Mouse (Mus musculus): ENCODE measurements at regions not wholly inside any gene's neighbourhood (a gene's known extent, or its start where the extent isn't known, plus 50 kb on each side); places are given as distances from the start of the nearest gene placed in this dataset.

DNA sequence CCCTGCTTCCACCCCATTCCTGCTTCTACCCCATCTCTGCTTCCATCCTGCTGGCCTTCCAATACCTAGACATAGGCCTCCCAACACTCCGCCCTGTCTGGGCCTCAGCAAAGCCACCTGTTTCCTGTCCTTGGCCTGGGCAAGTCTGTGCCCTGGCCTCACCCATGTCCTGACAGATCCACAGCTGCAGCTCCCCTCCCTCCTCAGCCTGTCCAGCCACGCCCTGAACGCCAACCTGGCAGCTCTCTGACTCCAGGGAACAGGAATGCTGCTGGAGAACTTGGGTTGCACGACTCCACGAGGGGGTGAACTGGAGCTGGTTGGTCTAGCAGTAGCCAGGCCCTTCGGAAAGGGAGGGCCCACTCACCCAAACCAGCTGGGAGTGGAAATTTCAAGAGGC lies 966.1 kb downstream of the 4930447A16Rik start:
- H3K27ac ChIP-seq (ENCODE audit: control insufficient read depth, insufficient read depth, low read depth, low read length): no peak overlapping the region
- no peaks in the 10 kb centered on the region for H3K27me3 ChIP-seq (ENCODE audit: control insufficient read depth, insufficient read depth, low read length)
- TF ChIP-seq CTCF (IDR thresholded peaks at IDR 0.05; ENCODE audit: control insufficient read depth, insufficient read depth, insufficient replicate concordance, low read depth, low read length): no peak

DNA sequence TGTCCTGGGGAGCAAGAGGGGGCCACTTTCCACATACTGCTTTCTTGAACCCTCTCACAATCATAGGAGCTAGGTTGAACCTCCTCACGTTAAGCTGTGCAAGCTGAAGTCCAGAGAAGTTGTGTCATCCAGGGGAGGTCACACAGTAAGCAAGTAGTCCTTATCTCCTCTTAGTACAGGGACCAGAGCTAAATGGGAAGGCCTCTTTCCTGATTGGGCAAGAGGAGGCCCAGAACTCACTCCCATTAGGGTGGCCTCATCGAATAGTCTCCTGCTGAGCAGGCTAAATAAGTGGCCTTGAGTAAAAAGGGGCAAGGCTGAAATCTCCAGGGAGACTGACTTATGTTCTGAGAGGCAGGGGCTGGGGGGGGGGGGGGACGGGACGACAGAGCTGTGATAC lies 966.5 kb downstream of the 4930447A16Rik start:
- Histone ChIP-seq H3K4me3 (ENCODE audit: control insufficient read depth, low read depth, low read length) (no peak overlapping the region), H3K27me3 (ENCODE audit: control insufficient read depth, insufficient read depth, low read length) (no peaks in the 10 kb centered on the region), H3K36me3 (ENCODE audit: control insufficient read depth, insufficient read depth, low read length) (no peaks in the 10 kb centered on the region), H3K4me1 (ENCODE audit: control insufficient read depth, insufficient read depth, low read length) (no peaks in the 10 kb centered on the region), H3K27ac (ENCODE audit: control insufficient read depth, insufficient read depth, low read depth, low read length) (no peak overlapping the region)
- no peak for TF ChIP-seq POLR2A (IDR thresholded peaks at IDR 0.05; ENCODE audit: control insufficient read depth, low read depth, low read length)
- TF ChIP-seq CTCF (IDR thresholded peaks at IDR 0.05; ENCODE audit: control insufficient read depth, insufficient read depth, insufficient replicate concordance, low read depth, low read length): no peak

More for the DNA sequence above, 966.1 kb downstream of the 4930447A16Rik start:
- H3K4me3 ChIP-seq (ENCODE audit: control insufficient read depth, low read depth, low read length): no peak overlapping the region
- no peaks in the 10 kb centered on the region for H3K36me3 ChIP-seq (ENCODE audit: control insufficient read depth, insufficient read depth, low read length)
- no peaks in the 10 kb centered on the region for H3K4me1 ChIP-seq (ENCODE audit: control insufficient read depth, insufficient read depth, low read length)

DNA sequence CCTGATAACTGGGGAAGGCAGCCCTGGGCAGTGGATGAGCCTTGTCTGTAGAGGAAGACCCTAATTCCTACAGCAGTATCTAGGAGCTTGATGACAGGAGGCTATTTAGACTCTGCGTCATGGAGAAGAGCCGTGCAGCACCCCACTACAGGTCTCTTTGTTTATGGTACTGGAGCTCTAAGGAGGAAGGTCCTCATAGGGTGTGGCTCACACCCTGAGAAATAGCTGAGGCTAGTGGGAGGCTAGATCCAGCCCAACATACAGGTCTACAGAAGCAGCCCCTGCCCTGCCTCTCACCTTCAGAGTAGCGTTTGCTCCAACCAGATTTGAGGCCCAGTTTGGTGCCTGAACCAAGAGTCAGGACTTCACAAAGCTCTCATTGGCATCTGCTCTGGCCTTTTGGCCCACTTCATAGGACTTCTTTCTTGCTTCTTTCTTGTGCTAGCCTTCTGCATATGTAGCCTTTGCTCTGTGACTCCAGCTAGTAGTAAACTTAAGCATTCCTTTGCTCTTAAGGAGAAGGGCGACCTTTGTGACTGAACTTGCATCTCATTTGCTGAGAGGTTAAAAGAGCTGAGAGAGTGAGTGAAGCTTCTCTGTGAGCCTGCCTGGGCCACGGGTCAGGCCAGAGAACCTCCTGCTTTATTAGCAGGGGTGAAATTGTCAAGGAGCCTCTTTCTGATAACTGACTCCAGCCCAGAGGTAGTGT lies 967.2 kb downstream of the 4930447A16Rik start:
- TF ChIP-seq POLR2A (IDR thresholded peaks at IDR 0.05; ENCODE audit: control insufficient read depth, low read depth, low read length) (no peak), CTCF (IDR thresholded peaks at IDR 0.05; ENCODE audit: control insufficient read depth, insufficient read depth, insufficient replicate concordance, low read depth, low read length) (no peak)
- Histone ChIP-seq H3K4me3 (ENCODE audit: control insufficient read depth, low read depth, low read length) (no peak overlapping the region), H3K36me3 (ENCODE audit: control insufficient read depth, insufficient read depth, low read length) (no peaks in the 10 kb centered on the region), H3K27ac (ENCODE audit: control insufficient read depth, insufficient read depth, low read depth, low read length) (no peak overlapping the region), H3K4me1 (ENCODE audit: control insufficient read depth, insufficient read depth, low read length) (no peaks in the 10 kb centered on the region), H3K27me3 (ENCODE audit: control insufficient read depth, insufficient read depth, low read length) (no peaks in the 10 kb centered on the region)

DNA sequence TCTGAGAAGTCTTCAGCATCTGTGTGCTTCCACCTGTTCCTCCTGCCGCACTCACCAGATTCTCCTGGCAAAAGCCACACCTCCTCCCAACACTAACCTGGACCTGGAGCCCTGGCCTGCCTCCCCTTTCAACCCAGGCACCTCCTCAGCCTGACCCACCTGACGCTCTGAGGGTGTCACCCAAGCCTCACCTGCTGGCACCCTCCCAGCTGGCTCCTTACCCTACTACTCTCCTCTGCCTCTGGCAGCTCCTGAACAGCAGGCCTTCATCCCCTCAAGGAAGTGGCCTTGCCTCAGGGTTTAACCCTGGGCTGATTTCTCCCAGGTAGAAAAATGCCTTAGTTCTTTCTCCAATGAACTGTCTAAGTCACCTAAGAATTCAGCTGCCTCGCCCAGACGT lies 973.5 kb downstream of the 4930447A16Rik start:
- H3K27me3 ChIP-seq (ENCODE audit: control insufficient read depth, insufficient read depth, low read length): no peaks in the 10 kb centered on the region
- no peak overlapping the region for H3K4me3 ChIP-seq (ENCODE audit: control insufficient read depth, low read depth, low read length)
- TF ChIP-seq CTCF (IDR thresholded peaks at IDR 0.05; ENCODE audit: control insufficient read depth, insufficient read depth, insufficient replicate concordance, low read depth, low read length) (no peak), POLR2A (IDR thresholded peaks at IDR 0.05; ENCODE audit: control insufficient read depth, low read depth, low read length) (no peak)
- H3K4me1 ChIP-seq (ENCODE audit: control insufficient read depth, insufficient read depth, low read length): no peaks in the 10 kb centered on the region
- H3K36me3 ChIP-seq (ENCODE audit: control insufficient read depth, insufficient read depth, low read length): no peaks in the 10 kb centered on the region
- H3K27ac ChIP-seq (ENCODE audit: control insufficient read depth, insufficient read depth, low read depth, low read length): no peak overlapping the region

DNA sequence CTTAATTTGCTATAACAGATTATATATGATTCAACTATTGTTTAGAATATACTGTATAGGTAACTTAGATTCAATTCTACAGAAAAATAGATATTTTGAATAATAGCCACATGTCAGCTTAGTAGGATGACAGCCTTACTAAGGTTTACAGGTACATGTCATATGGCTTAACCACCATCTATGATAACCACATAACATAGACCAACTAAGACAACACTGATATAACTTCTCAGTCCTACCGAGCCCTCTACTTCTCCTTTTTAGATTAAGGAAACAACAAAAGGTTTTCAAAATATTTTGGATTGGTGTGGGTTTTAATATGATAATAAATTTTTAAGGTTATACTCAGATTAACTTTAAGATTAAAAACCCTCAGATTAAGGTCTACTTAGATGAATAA lies 977.4 kb downstream of the 4930447A16Rik start:
- H3K27me3 ChIP-seq (ENCODE audit: control insufficient read depth, insufficient read depth, low read length): no peaks in the 10 kb centered on the region
- H3K36me3 ChIP-seq (ENCODE audit: control insufficient read depth, insufficient read depth, low read length): no peaks in the 10 kb centered on the region
- TF ChIP-seq CTCF (IDR thresholded peaks at IDR 0.05; ENCODE audit: control insufficient read depth, insufficient read depth, insufficient replicate concordance, low read depth, low read length): no peak
- TF ChIP-seq POLR2A (IDR thresholded peaks at IDR 0.05; ENCODE audit: control insufficient read depth, low read depth, low read length): no peak
- no peak overlapping the region for H3K4me3 ChIP-seq (ENCODE audit: control insufficient read depth, low read depth, low read length)
- no peaks in the 10 kb centered on the region for H3K4me1 ChIP-seq (ENCODE audit: control insufficient read depth, insufficient read depth, low read length)
- no peak overlapping the region for H3K27ac ChIP-seq (ENCODE audit: control insufficient read depth, insufficient read depth, low read depth, low read length)

DNA sequence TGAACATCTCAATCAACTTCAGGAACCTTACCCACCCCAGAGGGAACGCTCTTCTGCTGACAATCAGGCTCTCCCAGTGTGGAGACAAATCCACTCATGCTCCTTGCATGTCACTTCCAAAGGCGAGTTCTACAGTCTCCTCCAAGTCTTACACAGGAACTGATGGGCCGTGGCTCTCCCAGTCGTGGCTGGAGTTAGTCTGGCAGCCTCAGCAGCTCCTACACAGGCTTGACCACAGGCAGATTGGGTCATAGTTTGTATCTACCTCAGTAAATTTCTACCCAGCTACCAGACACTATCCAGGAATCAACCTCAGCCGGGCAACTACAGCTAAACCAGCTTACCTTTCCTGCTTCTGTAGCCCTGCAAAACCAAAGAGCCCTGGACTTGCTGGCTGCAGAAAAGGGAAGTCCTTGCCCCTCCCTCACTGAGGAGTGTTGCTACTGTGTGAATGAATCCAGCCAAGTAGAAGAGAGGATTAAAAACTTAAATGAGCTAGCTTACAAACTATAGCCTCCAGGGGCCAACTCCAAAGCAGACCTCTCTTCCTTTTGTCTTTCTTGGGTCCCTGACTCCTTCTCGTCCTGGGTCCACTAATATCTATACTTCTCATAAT lies 978.5 kb downstream of the 4930447A16Rik start:
- H3K4me1 ChIP-seq (ENCODE audit: control insufficient read depth, insufficient read depth, low read length): no peaks in the 10 kb centered on the region
- TF ChIP-seq POLR2A (IDR thresholded peaks at IDR 0.05; ENCODE audit: control insufficient read depth, low read depth, low read length) (no peak), CTCF (IDR thresholded peaks at IDR 0.05; ENCODE audit: control insufficient read depth, insufficient read depth, insufficient replicate concordance, low read depth, low read length) (no peak)
- no peak overlapping the region for H3K27ac ChIP-seq (ENCODE audit: control insufficient read depth, insufficient read depth, low read depth, low read length)
- H3K36me3 ChIP-seq (ENCODE audit: control insufficient read depth, insufficient read depth, low read length): no peaks in the 10 kb centered on the region
- no peaks in the 10 kb centered on the region for H3K27me3 ChIP-seq (ENCODE audit: control insufficient read depth, insufficient read depth, low read length)
- H3K4me3 ChIP-seq (ENCODE audit: control insufficient read depth, low read depth, low read length): no peak overlapping the region

DNA sequence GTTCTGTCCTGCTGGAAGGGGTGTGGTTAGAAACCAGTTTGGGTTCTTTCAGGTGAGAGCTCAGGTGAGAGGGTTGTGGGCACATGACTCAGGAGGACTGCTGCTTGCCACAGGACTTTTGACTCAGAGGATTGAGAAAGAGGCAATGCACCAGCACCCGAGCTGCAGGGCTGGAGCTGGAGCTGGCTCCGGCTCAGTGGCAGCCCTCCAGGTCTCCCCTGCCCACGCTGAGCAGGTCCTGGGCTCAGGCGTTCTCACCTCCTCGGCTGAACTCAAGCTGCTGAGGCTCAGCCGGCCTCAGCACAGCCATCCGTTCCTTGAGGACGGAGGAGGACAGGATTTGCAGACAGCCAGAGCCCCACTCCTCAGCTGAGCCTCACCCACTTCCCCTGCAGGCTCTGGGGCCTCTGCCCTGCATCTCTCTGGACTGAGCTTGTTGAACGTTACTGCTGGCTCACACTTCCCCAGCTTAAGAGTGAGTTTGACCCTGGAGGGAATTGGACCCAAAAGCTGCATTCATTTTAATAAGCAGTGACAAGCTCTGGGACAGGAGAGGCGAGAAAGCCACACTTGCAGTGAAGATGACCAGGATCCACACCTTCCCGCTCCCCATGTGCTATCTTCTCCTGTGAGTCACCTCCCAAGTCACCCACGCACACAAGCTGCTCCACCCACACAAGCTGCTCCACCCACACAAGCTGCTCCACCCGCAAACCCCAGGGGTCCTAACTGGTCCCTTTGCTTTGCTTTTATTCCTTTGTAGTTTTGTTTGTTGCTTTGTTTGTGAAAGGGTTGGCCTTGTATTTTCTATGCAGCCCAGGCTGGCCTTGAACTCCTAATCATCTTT lies 981.0 kb downstream of the 4930447A16Rik start:
- Histone ChIP-seq H3K4me3 (ENCODE audit: control insufficient read depth, low read depth, low read length) (no peak overlapping the region), H3K4me1 (ENCODE audit: control insufficient read depth, insufficient read depth, low read length) (no peaks in the 10 kb centered on the region), H3K27me3 (ENCODE audit: control insufficient read depth, insufficient read depth, low read length) (no peaks in the 10 kb centered on the region), H3K27ac (ENCODE audit: control insufficient read depth, insufficient read depth, low read depth, low read length) (no peak overlapping the region), H3K36me3 (ENCODE audit: control insufficient read depth, insufficient read depth, low read length) (no peaks in the 10 kb centered on the region)
- TF ChIP-seq POLR2A (IDR thresholded peaks at IDR 0.05; ENCODE audit: control insufficient read depth, low read depth, low read length) (no peak), CTCF (IDR thresholded peaks at IDR 0.05; ENCODE audit: control insufficient read depth, insufficient read depth, insufficient replicate concordance, low read depth, low read length) (no peak)
